Mouse (Mus musculus) cerebellum, adult 8-10 months (tissue): ENCODE results near the gene Rbms3.

ENCODE experiments used
- DNase-seq: peaks from one replicate; pipeline ENCODE4 v3.0.0; 2022

Gene Rbms3

DNA sequence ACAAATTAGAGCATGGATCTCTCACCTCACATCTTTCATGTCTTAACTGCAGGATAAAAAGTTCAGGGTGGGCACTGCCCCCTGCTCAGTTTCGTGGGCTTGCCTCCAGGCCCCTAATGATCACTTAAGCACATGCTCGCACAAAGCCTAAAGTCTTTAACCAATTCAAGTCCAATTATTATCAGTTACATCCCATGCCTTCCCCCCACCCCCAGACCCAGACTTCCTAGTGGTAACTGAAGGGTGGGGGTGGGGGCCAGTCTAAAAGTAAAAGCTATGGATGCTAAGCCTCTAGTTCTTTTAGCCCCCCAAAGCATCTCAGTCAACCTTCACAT, 378.9 kb downstream of the Rbms3 start:
- no peak for DNase-seq

DNA sequence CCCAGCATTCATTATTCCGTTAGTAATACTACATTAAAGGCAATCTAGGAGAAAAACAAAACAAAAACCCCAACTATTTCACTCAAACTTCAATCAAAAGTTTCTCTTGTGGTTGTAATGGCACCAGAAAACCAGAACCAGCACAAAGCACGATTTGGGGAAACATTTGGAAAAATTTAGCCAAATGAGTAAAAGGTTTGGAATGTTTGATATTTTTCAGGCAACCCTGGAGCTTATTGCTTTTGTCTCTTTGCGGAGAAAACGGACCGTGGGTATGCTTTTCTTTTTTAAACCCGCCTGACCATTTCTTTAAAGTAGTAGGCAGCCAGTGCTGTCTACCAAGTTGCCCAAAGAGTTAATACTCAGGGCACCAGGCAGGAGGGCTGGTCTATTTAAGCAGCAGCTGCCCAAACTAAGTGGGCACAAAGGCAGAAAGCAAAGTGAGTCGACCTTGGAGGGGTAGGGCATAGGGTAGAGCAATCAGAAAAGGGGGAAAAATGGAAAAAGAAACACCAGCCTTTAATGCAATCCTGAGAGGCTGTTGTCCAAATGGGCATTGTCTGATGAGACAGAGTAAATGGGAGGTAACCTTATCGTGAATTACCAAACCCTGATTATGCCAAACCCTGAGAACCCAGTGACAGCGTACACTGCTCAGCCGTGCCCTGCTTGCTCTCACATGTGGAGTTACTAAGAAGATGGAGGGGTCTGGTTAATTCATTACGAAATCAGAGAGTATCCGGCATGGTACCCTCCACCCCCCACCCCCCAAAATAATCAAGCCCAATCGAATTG, 379.5 kb downstream of the Rbms3 start:
- no peak for DNase-seq

DNA sequence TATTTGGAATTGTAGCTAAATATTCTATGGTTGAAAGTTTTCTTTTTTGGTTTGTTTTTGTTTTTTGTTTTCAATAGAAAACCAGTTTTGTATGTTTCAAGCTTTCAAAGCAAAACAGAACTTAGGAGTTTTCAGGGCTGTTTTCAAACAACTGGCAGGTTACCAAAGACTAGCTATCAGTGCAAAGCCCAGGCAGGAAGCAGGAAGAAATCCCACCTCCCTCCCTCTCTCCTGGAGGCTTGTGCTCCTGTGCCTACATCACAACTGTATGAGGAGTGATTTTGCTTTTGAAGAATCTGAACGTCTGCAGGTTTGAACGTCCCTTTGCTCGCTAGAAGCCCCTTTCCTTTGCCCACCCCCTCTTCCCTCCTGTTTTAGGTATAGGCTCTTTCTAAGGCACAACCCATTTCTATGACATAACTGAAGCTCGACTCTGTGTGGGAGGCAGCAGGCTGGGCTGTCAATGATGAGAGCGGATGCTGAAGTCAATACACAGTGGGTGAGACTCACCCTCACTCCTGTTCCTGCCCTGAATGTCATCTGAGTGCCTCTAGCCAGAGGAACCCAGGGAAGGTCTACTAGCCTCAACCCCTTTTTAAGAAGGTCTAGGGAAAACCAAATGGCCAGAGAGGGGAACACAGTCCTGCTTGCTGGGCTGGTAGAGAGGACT, 382.3 kb downstream of the Rbms3 start:
- DNase-seq, result no peak

DNA sequence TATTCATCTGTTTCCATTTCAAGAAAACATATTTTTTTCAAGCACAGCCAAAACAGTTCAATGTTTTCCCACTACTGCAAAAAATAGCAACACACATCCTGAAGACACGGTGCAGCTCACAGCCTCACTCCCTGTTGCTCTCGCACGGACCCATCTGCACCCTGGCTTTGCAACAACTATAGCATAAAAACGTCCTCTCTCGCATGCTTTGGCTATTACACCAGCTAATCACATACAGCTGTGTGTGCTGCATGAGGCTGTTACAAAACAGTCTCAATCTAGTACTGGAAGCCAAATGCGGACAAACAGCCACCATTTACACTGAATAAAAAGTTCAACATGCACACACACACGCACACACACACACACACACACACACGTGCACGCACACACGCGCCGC, 383.5 kb downstream of the Rbms3 start:
- no peak for DNase-seq

DNA sequence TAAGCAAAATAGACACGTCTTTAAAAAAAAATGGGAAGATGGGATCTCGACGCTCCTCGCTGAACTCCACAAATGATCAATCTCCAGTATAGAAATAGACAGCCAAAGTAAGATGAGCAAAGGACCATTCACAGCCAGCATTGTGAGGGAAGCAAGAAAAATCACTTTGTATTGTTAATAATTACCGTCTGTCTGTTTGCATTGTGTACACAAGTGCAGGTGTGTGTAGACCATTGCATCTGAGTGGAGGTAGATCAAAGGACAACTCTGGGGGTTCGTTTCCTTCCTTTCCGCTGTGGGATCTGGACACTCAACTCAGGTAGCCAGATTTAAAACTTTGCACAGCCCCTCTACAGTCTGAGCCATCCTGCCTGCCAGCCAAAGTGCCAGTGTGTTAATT, 386.3 kb downstream of the Rbms3 start:
- no peak for DNase-seq

DNA sequence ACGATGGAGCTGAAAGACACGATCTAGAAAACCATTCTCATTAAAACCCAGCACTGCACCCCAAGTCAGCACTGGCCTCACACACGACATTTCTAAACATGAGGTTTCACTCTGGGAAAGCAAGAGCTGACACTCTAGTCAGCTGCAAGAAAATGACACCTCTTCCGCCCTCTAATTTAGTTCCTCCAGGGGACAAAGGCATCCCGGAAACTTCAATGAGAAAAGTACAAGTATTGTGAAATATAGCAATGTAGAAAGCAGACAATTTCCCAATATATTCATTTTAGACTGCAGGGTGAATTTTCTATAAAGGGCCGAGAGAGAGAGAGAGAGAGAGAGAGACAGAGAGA, 395.0 kb downstream of the Rbms3 start:
- no peak for DNase-seq

DNA sequence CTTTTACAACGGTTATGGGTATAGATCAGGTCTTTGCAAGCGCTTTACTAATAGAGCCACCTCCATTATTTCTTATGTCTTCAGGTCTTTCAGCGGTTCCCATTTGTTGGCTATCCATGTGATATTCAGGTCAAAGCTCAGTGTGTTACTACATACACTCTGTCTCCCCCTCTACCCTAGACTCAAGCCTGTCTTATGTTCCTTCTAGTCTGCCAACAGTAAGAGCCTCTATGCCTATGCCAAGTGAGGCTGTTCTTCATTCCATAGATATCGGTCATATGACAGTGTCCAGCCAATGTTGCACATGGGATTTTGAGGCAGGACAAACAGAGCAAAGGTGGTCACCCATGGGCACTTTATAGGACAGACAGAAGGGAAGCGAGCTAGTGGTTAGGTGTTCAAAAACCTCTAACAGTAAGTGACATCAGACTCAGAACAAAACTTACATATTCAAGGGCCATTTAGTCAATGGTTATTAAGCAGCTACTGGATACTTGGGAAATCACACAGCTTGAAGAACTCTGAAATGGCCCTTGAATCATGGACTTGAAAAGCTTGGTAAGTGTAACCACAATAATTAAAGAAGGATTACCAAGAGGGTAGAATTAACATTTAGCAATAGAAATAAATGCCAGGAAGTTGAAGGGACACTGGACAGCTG, 395.5 kb downstream of the Rbms3 start:
- no peak for DNase-seq

DNA sequence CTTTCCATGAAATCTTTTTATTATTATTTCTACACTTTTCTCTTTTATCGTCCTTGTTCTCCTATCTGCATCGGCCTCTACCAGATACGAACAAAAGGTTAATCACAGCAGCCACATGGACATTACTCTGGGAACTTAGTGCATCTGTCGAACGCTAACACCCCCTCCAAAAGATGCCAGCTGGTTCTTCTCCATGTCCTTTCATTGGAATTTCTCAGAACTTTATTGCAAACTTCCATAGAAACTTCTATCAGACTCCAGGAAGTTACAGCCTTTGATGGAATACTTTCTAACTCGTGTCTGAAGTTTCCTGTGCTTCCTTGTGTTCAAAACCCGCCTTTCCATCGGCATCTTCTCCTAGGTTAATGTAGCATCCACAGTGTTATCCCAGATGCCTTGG, 407.0 kb downstream of the Rbms3 start:
- DNase-seq, result no peak

DNA sequence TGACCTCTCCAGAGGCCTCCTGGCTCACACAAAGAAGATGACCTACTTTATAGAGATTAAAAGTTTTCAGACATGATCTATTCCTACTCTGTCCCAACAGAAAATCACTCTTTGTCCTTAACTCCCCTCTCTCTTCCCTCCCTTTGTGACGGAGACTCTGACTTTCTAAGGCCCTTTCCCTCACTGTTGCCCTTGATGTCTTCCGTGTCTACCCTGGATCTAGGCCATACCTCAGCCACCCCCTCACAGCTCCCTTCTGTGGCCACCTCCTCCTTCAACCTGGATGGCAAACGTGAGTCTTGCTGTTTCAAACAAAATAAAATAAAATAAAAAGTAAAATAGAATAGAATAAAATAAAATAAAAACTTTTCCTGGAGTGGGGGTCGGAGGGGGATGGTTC, 408.2 kb downstream of the Rbms3 start:
- DNase-seq, result no peak

DNA sequence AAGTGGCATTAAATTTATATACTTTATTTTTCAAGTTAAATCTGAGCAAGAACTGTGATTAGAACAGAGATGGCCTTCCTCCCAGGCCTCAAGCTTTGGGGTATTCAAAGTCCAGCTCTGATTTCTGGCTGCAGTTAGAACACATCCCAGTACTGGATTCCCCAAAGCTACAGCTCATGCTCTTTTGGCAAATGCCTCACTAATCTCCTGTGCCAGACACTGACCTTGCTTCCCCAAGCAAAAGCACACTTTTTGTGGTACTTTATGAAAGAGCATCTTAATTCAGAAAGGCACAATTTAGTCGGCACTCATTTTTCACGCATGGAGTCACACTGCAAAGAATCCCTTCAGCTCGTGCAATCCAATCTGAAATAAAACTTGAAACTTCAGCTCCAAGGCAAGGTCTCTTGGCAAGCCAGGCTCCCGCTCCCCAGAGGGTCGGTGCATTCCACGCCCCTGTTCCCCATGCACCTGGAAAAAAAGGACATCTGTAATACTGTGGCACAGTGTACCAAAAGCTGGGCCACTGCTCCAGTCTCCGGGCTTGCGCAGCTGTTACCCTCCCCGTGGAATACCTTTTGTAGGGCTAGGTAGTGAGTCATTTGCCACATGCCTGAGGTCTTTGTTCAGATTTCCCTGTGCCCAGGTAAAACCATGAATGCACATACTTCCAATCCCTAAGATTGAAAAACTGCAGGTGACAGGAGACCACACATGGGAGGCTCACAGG, 413.5 kb downstream of the Rbms3 start:
- no peak for DNase-seq

DNA sequence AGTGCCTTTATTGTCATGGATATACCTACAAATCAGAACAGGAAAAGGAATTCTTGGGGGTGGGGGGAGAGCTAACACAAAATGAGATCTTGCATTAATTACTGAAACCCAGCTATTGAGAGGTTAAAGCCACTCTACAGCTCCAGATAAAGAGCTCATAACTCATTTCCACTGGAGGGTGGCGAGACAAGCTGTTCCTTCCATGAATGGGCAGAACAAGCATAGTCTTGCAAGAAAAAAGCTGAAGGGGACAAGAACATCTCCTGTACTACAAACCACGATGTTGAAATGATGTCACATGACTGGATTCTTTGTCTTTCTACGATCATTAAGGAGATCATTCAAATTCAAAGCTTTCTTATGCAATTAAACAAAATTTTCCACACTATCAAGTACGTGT, 417.7 kb downstream of the Rbms3 start:
- no peak for DNase-seq

DNA sequence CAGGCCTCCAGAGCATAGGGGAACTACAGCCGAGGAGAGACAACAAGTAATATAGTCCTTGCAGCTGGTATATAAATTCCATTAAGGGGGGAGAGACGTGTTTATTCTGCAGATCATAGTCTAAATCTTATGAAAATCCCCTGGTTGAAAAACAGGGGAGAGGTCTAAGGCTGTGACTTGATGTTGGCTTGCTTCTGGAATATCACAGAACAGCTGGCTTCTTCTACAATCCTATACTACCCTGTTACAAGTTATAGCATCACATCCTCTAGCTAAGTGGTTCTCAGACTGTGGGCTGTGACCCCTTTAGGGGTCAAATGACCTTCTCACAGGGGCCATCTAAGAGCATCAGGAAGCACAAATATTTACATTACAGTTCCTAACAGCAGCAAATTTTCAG, 419.4 kb downstream of the Rbms3 start:
- no peak for DNase-seq

DNA sequence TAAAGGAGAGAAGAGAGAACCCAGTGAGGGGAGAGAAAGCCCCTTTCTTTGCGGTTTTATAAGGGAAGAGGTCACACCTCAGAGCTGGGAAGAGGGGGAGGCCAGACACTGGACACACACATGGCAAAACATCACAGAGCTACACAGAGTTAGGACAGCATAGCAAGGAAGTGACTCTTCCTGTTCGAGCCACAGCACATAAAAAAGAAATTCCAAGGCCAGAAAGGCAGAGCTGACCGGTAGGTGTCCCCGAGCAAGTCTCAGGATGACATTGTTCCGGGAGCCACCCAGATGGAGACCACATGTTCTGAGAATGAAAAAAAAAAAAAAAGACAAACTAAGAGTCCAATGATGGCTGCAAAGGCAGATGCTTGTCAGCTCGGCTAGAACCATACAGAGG, 424.3 kb downstream of the Rbms3 start:
- DNase-seq, result no peak

DNA sequence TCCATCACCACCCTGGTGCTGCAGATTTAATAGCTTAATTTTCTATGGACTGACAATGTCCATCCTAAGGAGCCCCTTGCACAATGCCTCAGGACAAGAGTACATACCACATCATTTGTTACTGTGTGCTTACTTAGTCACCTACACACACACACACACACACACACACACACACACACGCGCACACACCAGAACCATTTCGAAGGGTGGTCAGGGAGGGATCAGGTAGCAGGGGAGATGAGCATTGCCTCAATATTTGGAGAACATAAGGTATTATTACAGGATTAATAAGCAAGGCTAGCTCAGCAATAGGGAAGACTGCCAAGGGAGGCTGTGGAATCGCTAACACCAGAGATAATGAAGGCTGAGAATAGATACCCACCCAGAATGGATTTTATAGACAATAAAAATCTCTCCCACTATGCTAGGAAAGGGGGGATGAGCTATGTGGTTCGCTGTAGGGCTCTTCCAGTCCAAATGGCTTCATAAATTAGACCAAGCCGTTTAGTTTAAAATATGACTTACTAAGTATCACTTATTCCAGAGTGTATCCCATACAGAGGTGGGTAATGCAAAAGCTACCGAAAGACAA, 429.6 kb downstream of the Rbms3 start:
- no peak for DNase-seq

DNA sequence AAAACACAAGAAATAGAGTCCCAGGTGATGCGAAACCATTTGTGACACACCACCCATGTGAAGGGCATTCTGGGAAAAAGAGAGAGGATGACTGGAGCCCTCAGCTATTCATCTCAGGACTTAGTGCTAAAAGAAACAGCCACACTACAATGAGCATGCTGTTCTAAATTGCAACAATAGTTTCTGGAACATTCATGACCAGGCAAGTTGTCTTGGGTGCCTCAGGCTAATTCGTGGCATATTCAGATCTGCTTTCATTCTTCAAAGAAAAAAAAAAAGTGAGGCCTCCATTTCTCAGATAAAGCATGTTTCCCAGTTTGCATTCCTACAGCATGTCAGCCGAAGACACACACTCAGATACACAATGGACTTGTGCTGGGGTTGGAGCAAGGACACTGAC, 432.2 kb downstream of the Rbms3 start:
- DNase-seq, result no peak

DNA sequence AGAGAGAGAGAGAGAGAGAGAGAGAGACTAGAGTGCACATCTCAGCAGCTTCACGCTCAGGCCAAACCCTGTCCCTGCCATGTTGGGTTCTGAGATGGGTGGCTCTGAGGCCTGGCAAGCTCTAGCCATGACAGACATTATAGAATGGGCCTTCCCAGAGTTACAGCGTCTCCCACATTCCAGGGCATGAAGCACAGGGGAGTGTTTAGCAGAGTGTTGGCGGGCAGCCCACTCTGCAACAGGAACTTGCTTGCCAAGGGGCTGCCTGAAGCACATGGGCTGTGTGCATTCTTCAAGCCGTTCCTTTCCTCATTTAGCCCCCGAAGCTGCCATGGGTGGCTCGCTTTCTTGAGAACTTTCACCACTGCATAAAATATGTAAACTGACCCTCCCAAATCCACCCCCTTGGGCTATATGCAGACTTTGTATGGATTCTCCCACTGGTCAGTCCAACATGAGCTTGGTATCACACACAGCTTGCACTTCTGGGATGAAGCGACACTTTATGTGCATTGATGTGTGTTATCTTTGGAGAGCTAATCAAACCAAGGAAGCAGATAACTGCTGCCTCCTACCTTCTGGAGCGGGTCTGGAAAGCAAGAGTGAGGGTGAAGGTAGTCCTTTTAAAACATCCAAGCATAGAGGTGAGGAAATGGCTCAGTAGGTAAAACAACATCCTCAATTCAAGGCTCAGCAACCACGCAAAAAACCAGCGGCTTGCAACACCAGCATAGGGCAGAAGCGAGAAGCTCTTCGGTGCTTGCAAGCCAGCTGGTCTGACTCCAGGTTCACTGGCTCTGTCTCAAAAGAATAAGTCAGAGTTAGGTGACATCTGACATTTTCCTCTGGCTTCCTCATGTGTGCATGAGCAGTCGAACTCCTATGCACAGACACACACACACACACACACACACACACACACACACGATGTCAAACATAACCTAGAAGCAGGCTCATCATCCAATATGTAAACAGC, 436.9 kb downstream of the Rbms3 start:
- no peak for DNase-seq

DNA sequence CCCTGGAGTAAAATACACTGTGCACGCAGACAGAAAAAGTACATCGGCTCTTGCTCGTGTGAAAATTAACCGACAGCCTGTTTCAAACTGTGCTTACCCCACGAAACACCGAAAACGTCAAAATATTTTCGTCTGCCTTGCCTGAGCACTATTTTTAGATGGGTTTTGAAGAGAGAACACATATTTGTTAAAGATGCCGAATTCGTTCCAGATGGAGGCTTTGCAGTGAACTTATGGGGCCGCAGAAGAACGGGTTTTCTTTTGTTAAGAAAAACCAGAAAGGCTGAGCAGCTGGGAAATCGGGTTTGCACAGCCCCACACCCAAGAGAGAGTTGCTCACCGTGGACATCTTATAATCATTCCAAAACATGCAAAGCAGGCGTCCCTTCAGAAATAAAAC, 437.6 kb downstream of the Rbms3 start:
- no peak for DNase-seq

DNA sequence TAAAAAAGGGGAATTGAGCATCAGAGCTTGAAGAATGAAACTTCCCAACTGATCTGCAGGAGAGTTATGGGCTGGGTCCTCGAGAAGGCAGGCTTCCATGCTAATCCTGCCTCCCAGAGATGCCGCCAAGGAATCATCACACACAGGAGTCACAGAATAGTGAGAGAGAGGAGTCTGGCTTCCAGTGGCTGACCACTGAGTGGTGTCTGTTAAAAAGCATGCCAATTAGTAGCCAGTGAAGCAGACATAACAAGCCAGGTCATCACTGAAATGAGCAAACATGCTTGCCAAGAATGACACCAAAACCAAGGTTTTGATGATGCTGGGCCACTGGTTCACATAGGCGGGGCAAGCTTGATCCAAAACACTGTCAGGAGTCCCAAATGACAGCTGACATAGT, 441.3 kb downstream of the Rbms3 start:
- no peak for DNase-seq

DNA sequence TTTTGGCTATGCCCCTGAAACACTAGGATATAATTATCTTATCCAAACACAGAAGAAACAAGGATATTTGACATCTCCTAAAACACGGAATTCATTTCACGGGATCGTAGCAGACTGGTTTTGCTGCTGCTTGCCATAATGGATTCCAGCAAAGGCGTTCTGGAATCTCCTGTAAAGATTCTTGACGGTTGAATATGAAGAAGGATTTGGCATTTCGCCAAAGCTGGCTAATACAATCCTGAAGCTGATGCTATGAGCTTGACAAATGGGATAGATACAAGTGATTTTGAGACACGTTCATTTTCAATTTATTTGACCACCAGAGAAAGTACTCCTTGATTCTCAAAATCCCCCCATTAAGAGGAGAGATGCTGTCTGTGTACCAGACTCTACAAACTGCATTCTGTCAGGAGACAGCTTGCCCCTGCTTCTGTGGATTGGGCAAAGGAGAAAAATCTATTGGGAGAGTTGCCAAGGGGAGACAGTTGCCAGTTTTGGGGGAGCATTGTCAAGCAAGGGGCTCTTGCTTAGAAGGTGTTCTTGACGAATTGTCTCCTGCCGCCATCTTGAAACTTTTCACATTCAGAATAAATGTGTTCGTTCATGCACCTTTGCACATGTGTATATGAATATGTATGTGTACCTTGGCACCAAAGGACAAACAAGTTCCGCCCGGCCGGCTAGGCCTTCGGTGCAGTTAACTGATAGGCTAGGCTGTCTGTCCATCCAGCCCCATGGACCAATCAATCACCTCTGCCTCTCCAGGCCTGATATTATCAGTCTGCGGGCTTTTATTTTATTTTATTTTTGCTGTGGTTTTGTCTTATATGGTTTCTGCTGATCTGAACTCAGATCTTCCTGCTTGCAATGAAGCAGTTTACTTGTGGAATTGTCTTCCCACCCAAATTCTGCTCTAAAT, 442.3 kb downstream of the Rbms3 start:
- no peak for DNase-seq

DNA sequence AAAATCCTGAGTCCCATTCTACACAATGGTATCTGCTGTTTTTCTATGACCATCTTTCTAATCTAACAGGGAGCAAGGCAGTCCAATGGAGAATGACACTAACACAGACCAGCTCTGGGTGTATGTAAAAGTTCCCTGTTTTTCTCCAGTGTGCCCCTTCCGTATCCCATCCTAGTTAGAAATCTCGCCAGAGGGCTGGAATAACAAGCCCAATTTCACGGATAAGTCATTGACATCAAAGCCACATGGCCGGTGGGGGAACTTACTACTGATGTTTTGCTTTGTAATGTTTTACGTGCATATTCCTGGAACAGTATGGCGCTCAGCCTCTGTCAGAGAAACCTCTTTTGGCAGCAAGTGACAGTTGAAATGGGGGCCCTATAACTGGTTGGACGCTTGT, 449.1 kb downstream of the Rbms3 start:
- no peak for DNase-seq

DNA sequence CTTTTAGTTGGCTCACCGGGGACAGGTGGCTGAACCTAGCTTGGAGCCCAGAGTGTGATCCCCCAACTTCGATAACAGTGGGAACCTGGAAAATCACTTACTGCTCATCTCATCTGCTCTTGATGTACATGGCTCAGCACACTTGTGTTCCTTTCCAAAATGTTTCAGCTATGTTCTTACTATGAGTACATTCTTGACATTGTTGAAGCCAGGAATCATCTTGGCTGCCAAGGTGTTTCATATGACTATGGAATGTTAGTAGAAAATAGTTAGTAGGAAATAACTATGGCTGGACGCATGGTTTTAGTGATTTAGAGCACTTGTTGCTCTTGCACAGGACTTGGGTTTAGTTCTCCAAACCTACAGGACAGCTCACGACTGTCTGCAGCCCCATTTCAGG, 451.3 kb downstream of the Rbms3 start:
- no peak for DNase-seq
